Mouse (Mus musculus): ENCODE measurements around the gene 1700003E16Rik. TPM values are rescaled to one million over a fixed set of nuclear protein-coding genes. Genes with fewer than 3 reads are reported as not detected.

Gene 1700003E16Rik
- polyA plus RNA-seq, 1 experiment from 2014 or later = 9.4 TPM

DNA sequence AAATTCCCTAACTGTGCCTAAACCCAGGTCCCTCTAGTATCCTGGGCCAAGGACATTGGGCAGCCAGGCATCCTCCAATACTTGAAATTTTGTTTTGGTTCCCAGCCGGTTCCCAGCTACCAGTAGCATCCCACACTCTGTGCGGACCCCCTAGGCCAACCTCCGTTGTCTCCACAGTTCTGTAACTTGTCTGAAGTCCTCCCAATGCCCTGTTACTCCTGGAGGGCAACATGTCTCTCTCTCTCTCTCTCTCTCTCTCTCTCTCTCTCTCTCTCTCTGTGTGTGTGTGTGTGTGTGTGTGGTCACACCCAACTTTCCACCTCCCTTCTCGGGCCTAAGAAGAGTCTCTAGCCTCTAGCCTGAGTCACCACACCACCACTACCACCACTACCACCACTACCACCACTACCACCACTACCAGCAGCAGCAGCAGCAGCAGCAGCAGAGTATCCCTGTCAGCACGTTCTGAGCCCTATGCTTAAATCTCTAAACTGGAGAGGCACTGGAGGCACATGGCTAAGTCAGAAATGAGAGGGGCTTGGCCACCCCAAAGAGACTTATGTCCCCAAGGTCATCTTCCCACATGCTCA lies 19.8 kb upstream of the 1700003E16Rik start:
- Histone ChIP-seq H3K27me3 (replicated peaks; ENCODE audit: control insufficient read depth, insufficient read depth, low read length) (peaks cover 16% of the 10 kb centered on the region), H3K4me3 (replicated peaks; ENCODE audit: low read length) (no peak overlapping the region; the same call in 1 of the 2 replicates), H3K4me1 (replicated peaks; ENCODE audit: control insufficient read depth, insufficient read depth, low read length) (peaks cover 21% of the 10 kb centered on the region), H3K9ac (replicated peaks; ENCODE audit: low read depth, low read length) (no peak overlapping the region; the same call in 1 of the 2 replicates), H3K4me2 (ENCODE audit: low read length) (peak overlapping the region; percentile 55), H3K27ac (ENCODE audit: low read length) (no peak overlapping the region), H3K9me3 (ENCODE audit: control insufficient read depth, low read length) (no peaks in the 10 kb centered on the region), H3K36me3 (ENCODE audit: control insufficient read depth, insufficient read depth) (no peaks in the 10 kb centered on the region)
- 25% methylated on average over 5 of the region's 5 CpGs for WGBS
- no peak for ATAC-seq

DNA sequence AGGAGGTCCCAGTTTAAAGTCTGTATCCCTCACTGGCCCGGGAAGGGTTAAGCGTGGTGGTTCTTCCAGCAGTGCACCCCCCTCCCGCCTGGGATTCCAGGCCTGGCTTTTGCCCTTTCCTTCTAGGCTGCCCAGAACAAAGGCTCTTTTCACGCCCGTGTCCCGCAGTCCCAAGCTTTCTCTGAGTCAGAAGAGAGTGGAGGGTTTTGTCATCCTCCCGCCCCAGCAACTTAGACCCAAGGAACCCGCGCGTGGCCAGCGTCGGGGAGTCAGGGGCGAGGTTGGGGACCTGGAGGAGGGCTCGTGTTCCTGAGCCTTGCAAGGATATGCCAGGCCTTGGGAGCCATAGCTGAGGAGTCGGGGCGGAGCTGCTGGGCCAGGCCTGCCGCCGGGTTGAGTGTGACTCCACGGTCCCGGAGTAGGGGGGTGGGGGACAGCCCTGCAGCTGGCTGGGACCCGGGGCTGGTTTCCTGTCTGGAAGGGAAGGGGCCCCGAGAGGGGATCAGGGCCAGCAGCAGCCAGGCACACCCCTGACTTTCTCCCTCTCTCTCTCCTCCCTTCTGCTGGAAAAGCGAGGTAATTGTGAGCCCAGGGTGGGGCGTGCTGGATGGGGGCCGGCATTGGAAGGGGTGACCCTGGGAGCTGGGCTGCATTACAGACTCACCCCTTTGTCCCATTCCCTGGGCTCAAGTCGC lies 19.2 kb upstream of the 1700003E16Rik start:
- H3K4me2 ChIP-seq (ENCODE audit: low read length) = peak overlapping the region; percentile 55
- peak overlapping the region; percentile 76 for H3K27ac ChIP-seq (ENCODE audit: low read length)
- peak; percentile 66 for ATAC-seq
- WGBS = 2% methylated on average over 24 of the region's 26 CpGs
- no peaks in the 10 kb centered on the region for H3K9me3 ChIP-seq (ENCODE audit: control insufficient read depth, low read length)
- peak overlapping the region; percentile 39 for H3K4me3 ChIP-seq (replicated peaks; ENCODE audit: low read length)
- no peaks in the 10 kb centered on the region for H3K36me3 ChIP-seq (ENCODE audit: control insufficient read depth, insufficient read depth)
- H3K9ac ChIP-seq (replicated peaks; ENCODE audit: low read depth, low read length) = peak overlapping the region; percentile 62
- peaks cover 16% of the 10 kb centered on the region for H3K27me3 ChIP-seq (replicated peaks; ENCODE audit: control insufficient read depth, insufficient read depth, low read length)
- H3K4me1 ChIP-seq (replicated peaks; ENCODE audit: control insufficient read depth, insufficient read depth, low read length) = peaks cover 24% of the 10 kb centered on the region

DNA sequence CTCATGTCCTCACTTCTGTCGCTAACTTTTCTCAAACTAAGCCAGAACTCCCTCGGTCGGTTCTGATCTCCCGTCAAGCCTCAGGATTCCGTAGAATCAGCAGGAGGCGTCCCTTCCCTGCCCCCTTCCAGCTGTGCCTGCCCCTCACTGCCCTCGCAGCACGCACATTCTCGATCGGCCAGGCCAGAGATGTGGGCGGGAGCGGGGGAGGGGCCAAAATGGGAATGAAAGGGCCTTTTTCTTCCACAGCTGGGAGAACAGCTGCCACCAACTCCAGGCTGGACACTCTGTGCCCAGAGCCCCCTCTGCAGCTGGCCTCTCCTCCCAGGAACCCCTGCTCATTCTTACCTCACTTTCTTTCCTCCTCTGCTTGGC lies 18.6 kb upstream of the 1700003E16Rik start:
- H3K9me3 ChIP-seq (ENCODE audit: control insufficient read depth, low read length) = no peaks in the 10 kb centered on the region
- peak overlapping the region; percentile 39 for H3K4me3 ChIP-seq (replicated peaks; ENCODE audit: low read length)
- peaks cover 29% of the 10 kb centered on the region for H3K4me1 ChIP-seq (replicated peaks; ENCODE audit: control insufficient read depth, insufficient read depth, low read length)
- WGBS = 0% methylated on average over 12 of the region's 12 CpGs
- peak overlapping the region; percentile 55 for H3K4me2 ChIP-seq (ENCODE audit: low read length)
- peak; percentile 43 for ATAC-seq
- H3K27ac ChIP-seq (ENCODE audit: low read length) = peak overlapping the region; percentile 76
- H3K36me3 ChIP-seq (ENCODE audit: control insufficient read depth, insufficient read depth) = no peaks in the 10 kb centered on the region
- H3K9ac ChIP-seq (replicated peaks; ENCODE audit: low read depth, low read length) = peak overlapping the region; percentile 62
- peaks cover 16% of the 10 kb centered on the region for H3K27me3 ChIP-seq (replicated peaks; ENCODE audit: control insufficient read depth, insufficient read depth, low read length)

DNA sequence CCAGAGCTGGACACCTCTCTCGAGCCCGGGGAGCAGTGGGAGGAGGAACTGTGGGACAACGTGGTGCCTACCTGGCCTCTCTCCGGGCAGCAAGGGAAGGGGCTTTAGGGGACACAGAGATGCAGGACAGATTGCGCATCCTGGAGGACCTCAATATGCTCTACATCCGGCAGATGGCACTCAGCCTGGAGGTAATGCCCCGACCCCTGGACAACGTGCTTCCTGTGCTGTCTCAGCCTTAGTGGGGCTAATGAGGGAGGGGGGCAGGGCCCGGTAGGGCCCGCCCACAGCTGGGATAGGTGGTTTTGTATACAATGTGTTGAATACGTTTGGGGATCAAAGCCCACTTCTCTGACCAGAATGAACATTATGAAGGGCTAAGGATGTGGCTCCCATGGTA lies 18.1 kb upstream of the 1700003E16Rik start:
- peak; percentile 8; the same call in 1 of the 2 replicates for ATAC-seq
- Histone ChIP-seq H3K27ac (ENCODE audit: low read length) (peak overlapping the region; percentile 76), H3K9me3 (ENCODE audit: control insufficient read depth, low read length) (no peaks in the 10 kb centered on the region), H3K4me3 (replicated peaks; ENCODE audit: low read length) (peak overlapping the region; percentile 39), H3K36me3 (ENCODE audit: control insufficient read depth, insufficient read depth) (no peaks in the 10 kb centered on the region), H3K4me1 (replicated peaks; ENCODE audit: control insufficient read depth, insufficient read depth, low read length) (peaks cover 29% of the 10 kb centered on the region), H3K9ac (replicated peaks; ENCODE audit: low read depth, low read length) (peak overlapping the region; percentile 62), H3K4me2 (ENCODE audit: low read length) (peak overlapping the region; percentile 55), H3K27me3 (replicated peaks; ENCODE audit: control insufficient read depth, insufficient read depth, low read length) (peaks cover 16% of the 10 kb centered on the region)
- 3% methylated on average over 11 of the region's 11 CpGs for WGBS

DNA sequence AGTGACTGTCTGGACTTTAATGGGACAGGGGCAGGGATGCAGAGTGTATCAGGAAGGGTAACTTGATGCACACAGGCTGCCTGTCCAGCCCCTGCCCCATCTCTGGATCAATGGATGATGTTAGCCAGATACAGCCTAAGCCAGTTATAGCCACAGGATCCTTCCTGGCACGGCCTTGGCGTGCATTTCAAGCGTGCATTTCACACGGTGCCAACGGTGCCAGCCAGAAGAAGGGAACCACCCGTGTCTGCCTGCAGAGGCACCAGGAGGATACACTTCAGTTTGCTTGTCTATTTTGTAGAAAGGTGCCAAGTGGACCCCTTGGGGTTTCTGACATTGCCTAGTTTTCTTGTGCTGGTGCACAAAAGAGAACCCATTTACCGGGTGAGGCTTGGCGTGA lies 16.2 kb upstream of the 1700003E16Rik start:
- H3K9ac ChIP-seq (replicated peaks; ENCODE audit: low read depth, low read length) = no peak overlapping the region
- H3K27me3 ChIP-seq (replicated peaks; ENCODE audit: control insufficient read depth, insufficient read depth, low read length) = peaks cover 14% of the 10 kb centered on the region
- H3K4me3 ChIP-seq (replicated peaks; ENCODE audit: low read length) = no peak overlapping the region
- 84% methylated on average over 8 of the region's 8 CpGs for WGBS
- no peak overlapping the region for H3K4me2 ChIP-seq (ENCODE audit: low read length)
- peaks cover 29% of the 10 kb centered on the region for H3K4me1 ChIP-seq (replicated peaks; ENCODE audit: control insufficient read depth, insufficient read depth, low read length)
- no peaks in the 10 kb centered on the region for H3K9me3 ChIP-seq (ENCODE audit: control insufficient read depth, low read length)
- no peak overlapping the region for H3K27ac ChIP-seq (ENCODE audit: low read length)
- no peak for ATAC-seq
- H3K36me3 ChIP-seq (ENCODE audit: control insufficient read depth, insufficient read depth) = no peaks in the 10 kb centered on the region

DNA sequence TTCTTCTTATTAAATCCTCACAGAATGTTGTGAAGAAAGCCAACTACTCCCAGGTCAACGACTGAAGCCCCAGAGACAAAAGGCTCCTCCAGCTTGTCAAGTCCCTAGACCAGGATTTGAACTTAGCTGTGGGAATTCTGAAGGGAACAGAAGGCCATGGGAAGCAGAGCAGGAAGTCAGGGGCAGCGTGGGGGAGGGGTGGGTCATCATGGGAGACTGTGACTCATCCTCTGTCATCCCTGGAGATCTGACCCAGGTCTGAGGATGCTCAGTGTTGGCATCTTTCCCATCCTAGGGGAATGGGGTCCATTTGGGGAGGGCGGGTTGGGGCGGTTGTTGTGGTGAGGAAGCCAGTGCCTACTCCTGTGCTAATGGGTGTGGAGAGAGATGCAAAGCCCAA lies 14.6 kb upstream of the 1700003E16Rik start:
- Histone ChIP-seq H3K27me3 (replicated peaks; ENCODE audit: control insufficient read depth, insufficient read depth, low read length) (peaks cover 4% of the 10 kb centered on the region), H3K9ac (replicated peaks; ENCODE audit: low read depth, low read length) (no peak overlapping the region; the same call in 1 of the 2 replicates), H3K4me2 (ENCODE audit: low read length) (peak overlapping the region; percentile 72), H3K9me3 (ENCODE audit: control insufficient read depth, low read length) (no peaks in the 10 kb centered on the region), H3K36me3 (ENCODE audit: control insufficient read depth, insufficient read depth) (no peaks in the 10 kb centered on the region), H3K4me3 (replicated peaks; ENCODE audit: low read length) (peak overlapping the region; percentile 39), H3K27ac (ENCODE audit: low read length) (no peak overlapping the region), H3K4me1 (replicated peaks; ENCODE audit: control insufficient read depth, insufficient read depth, low read length) (peaks cover 23% of the 10 kb centered on the region)
- 43% methylated on average over 4 of the region's 4 CpGs for WGBS
- no peak for ATAC-seq

DNA sequence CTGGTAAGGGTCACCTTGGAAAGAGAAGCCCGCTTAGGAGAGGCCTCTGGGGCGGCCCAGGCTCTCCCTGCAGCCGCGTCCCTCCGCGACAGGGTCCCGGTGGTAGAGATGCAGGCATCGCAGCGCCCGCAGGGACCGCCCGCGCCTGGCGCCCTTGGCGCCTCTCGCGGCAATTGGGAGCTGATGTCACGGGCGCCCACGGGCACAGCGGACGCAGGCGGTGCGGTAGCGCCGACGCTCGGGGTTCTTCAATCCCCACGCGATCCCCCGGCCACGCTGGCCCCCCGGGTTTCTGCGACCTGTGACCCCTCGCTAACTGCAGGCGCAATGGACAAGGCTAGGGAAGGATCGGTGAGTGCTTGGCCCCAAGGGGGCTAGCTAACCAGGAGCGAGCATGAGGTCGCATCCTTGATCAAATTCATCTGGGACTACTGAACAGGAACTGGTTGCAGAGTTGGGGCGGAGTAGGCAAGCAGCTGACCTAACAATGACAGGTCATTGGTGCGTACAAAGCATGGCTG lies 13.9 kb upstream of the 1700003E16Rik start:
- Histone ChIP-seq H3K4me3 (replicated peaks; ENCODE audit: low read length) (peak overlapping the region; percentile 39), H3K27ac (ENCODE audit: low read length) (no peak overlapping the region), H3K9ac (replicated peaks; ENCODE audit: low read depth, low read length) (peak overlapping the region; percentile 64), H3K4me2 (ENCODE audit: low read length) (peak overlapping the region; percentile 72), H3K36me3 (ENCODE audit: control insufficient read depth, insufficient read depth) (no peaks in the 10 kb centered on the region), H3K4me1 (replicated peaks; ENCODE audit: control insufficient read depth, insufficient read depth, low read length) (peaks cover 17% of the 10 kb centered on the region), H3K9me3 (ENCODE audit: control insufficient read depth, low read length) (no peaks in the 10 kb centered on the region), H3K27me3 (replicated peaks; ENCODE audit: control insufficient read depth, insufficient read depth, low read length) (peaks cover 2% of the 10 kb centered on the region)
- ATAC-seq = peak; percentile 37
- WGBS = 4% methylated on average over 41 of the region's 41 CpGs

DNA sequence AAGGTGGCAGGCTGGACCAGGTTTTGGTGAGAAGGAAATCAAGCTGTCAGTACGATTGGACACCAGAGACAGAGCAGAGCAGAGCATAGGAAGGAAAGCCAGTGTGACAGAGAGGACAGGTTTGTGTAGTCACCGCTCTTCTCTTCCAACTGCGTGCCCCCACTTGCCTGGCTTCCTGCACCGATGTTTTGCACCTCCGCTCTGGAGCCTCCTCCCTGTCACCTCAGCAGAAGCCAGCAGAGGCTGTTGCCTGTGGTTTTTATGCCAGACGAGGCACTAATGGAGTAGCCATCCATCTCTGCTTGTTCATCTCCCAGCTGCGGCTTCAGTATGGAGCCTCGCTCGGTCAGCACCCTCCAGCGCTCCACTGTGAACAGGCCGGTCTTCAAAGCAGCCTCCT lies 13.3 kb upstream of the 1700003E16Rik start:
- Histone ChIP-seq H3K36me3 (ENCODE audit: control insufficient read depth, insufficient read depth) (no peaks in the 10 kb centered on the region), H3K9me3 (ENCODE audit: control insufficient read depth, low read length) (no peaks in the 10 kb centered on the region), H3K9ac (replicated peaks; ENCODE audit: low read depth, low read length) (no peak overlapping the region), H3K4me3 (replicated peaks; ENCODE audit: low read length) (no peak overlapping the region), H3K4me1 (replicated peaks; ENCODE audit: control insufficient read depth, insufficient read depth, low read length) (peaks cover 11% of the 10 kb centered on the region), H3K27ac (ENCODE audit: low read length) (no peak overlapping the region), H3K4me2 (ENCODE audit: low read length) (no peak overlapping the region), H3K27me3 (replicated peaks; ENCODE audit: control insufficient read depth, insufficient read depth, low read length) (no peaks in the 10 kb centered on the region; the same call in 1 of the 2 replicates)
- ATAC-seq = no peak
- WGBS = 66% methylated on average over 11 of the region's 11 CpGs

DNA sequence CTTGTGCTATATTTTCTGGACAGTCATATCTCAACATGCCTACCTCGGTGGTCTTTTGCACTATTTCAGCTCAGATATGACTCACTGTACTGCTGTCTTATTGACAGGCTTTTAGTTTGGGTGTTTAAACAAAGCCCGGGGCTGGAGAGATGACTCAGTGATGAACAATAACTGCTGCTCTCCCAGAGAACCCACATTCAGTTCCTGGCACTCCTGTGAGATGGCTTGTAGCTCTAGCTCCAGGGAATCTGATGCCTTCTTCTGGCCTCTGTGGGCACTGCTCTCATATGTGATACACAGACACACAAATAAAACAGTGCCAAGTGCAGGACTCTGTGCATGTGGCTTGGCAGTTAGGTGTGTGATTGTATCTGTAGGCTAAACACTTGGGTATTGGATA lies 11.0 kb upstream of the 1700003E16Rik start:
- 77% methylated on average over 2 of the region's 2 CpGs for WGBS
- Histone ChIP-seq H3K27me3 (replicated peaks; ENCODE audit: control insufficient read depth, insufficient read depth, low read length) (no peaks in the 10 kb centered on the region; the same call in 1 of the 2 replicates), H3K9ac (replicated peaks; ENCODE audit: low read depth, low read length) (no peak overlapping the region), H3K9me3 (ENCODE audit: control insufficient read depth, low read length) (no peaks in the 10 kb centered on the region), H3K4me1 (replicated peaks; ENCODE audit: control insufficient read depth, insufficient read depth, low read length) (peaks cover 8% of the 10 kb centered on the region), H3K27ac (ENCODE audit: low read length) (no peak overlapping the region), H3K36me3 (ENCODE audit: control insufficient read depth, insufficient read depth) (no peaks in the 10 kb centered on the region), H3K4me3 (replicated peaks; ENCODE audit: low read length) (no peak overlapping the region), H3K4me2 (ENCODE audit: low read length) (no peak overlapping the region)
- ATAC-seq = no peak
